Mouse (Mus musculus) right cerebral cortex, postnatal 10 days (tissue): ENCODE measurements around the gene Hyou1.
"Not testable (repeated sequence)": the region's sequence is repeated elsewhere in the genome, so short reads cannot be mapped to it uniquely, and the experiment has no call there.

Experiments used
- DNase-seq, 2 experiments: peaks; one replicate each; pipeline ENCODE4 v3.0.0; 2021; ENCODE audit warnings: low spot score in 2 of 2

Gene Hyou1

GRCm38 (mm10) chr9:44405011-44405410 lies 25.7 kb downstream of the Hyou1 start:
- DNase-seq: no peak

- DNase-seq: peak; percentile 95 to 96
Measured at GRCm38 (mm10) chr9:44406906-44407751, 27.8 kb downstream of the Hyou1 start, which contains the start of the genes Rps25 and Trappc4. Gene Rps25, plus strand, starts transcription at chr9:44407139. Gene Trappc4, minus strand, starts transcription at chr9:44407600.

GRCm38 (mm10) chr9:44407752-44408097 lies 28.4 kb downstream of the Hyou1 start:
- DNase-seq: no peak

GRCm38 (mm10) chr9:44408693-44409092 lies 29.4 kb downstream of the Hyou1 start:
- DNase-seq: not testable (repeated sequence)

- no peak for DNase-seq
Measured at GRCm38 (mm10) chr9:44410647-44411336, 31.5 kb downstream of the Hyou1 start.

GRCm38 (mm10) chr9:44411601-44412130 lies 32.4 kb downstream of the Hyou1 start:
- DNase-seq: no peak

- no peak for DNase-seq
Measured at GRCm38 (mm10) chr9:44412306-44412705, 33.0 kb downstream of the Hyou1 start.

- DNase-seq: no peak
Measured at GRCm38 (mm10) chr9:44412781-44413180, 33.5 kb downstream of the Hyou1 start.

- peak in 1 of 2 experiments; percentile 44 for DNase-seq
Measured at GRCm38 (mm10) chr9:44417156-44417891, 38.0 kb downstream of the Hyou1 start.

GRCm38 (mm10) chr9:44417892-44418363 lies 38.6 kb downstream of the Hyou1 start:
- DNase-seq: peak; percentile 96 to 97

- DNase-seq: no peak
Measured at GRCm38 (mm10) chr9:44418519-44419385, 39.5 kb downstream of the Hyou1 start, which contains the start of gene Ccdc84. Gene Ccdc84, minus strand, starts transcription at chr9:44418569.

GRCm38 (mm10) chr9:44419730-44420129 lies 40.4 kb downstream of the Hyou1 start:
- DNase-seq: not testable (repeated sequence)

- DNase-seq: no peak
Measured at GRCm38 (mm10) chr9:44420280-44420898, 41.1 kb downstream of the Hyou1 start.

- DNase-seq: no peak
Measured at GRCm38 (mm10) chr9:44423576-44423975, 44.3 kb downstream of the Hyou1 start.

GRCm38 (mm10) chr9:44432577-44433185 lies 53.4 kb downstream of the Hyou1 start:
- no peak for DNase-seq

GRCm38 (mm10) chr9:44435747-44436146 lies 56.5 kb downstream of the Hyou1 start:
- DNase-seq: no peak

GRCm38 (mm10) chr9:44440961-44441360 lies 61.7 kb downstream of the Hyou1 start, which contains the start of gene Foxr1:
Gene Foxr1, minus strand, starts transcription at chr9:44441136.
- no peak for DNase-seq
